Mouse (Mus musculus): Measurements from ENCODE around the gene Ccnj. TPM values are rescaled to one million over a fixed set of nuclear protein-coding genes. Genes with fewer than 3 reads are reported as not detected.

Ccnj gene
- total and polyA plus RNA-seq, 3 experiments, result 4.3 to 8.6 (median 4.7) TPM

GRCm38 (mm10) chr19:40849391-40849790, 18.3 kb downstream of the Ccnj start:
- H3K9ac ChIP-seq (ENCODE audit: insufficient read depth, low read depth), result no peak overlapping the region
- H3K4me1 ChIP-seq (ENCODE audit: control insufficient read depth in 1 of 2, insufficient read depth in 2 of 2), result peaks cover 0 to 4% of the 10 kb centered on the region in 2 experiments; a peak in 1 of 4 replicates
- no peaks in the 10 kb centered on the region for H3K9me3 ChIP-seq (replicated peaks; ENCODE audit: low read length)
- dilution Hi-C loops (cut with MboI; ENCODE audit: extremely low pct_ligation_motif_present, extremely low pct_unique_long_range_greater_than_20kb, low sequenced_read_pairs) (no loop called here), in situ Hi-C loops (cut with MboI; ENCODE audit: low pct_ligation_motif_present, low pct_unique_long_range_greater_than_20kb, low sequenced_read_pairs) (no loop called here)
- no peak overlapping the region for H3K4me3 ChIP-seq (replicated peaks in 1 of 3; ENCODE audit: low read depth in 2 of 3, low read length in 2 of 3, poor library complexity in 1 of 3)
- no peak for DNase-seq (ENCODE audit: extremely low read depth)
- H3K27ac ChIP-seq (ENCODE audit: insufficient read depth, low read depth), result no peak overlapping the region
- TF ChIP-seq POLR2AphosphoS2 (IDR thresholded peaks at IDR 0.05; ENCODE audit: low read depth, low read length), result no peak
- TF ChIP-seq TCF12 (IDR thresholded peaks at IDR 0.05; ENCODE audit: low read depth, low read length), result no peak
- no peak for TF ChIP-seq RCOR1 (conservative IDR thresholded peaks at IDR 0.05; ENCODE audit: low read depth, low read length)
- TF ChIP-seq CHD1 (IDR thresholded peaks at IDR 0.05; ENCODE audit: low read depth, low read length), result no peak
- no peaks in the 10 kb centered on the region for H3K27me3 ChIP-seq (replicated peaks)
- no peaks in the 10 kb centered on the region for H3K79me2 ChIP-seq (replicated peaks; ENCODE audit: control insufficient read depth, extremely low read depth, insufficient read depth, poor library complexity, severe bottlenecking)
- H3K4me2 ChIP-seq (ENCODE audit: insufficient read depth, low read depth, poor library complexity, severe bottlenecking), result no peak overlapping the region
- peaks cover 24 to 60% of the 10 kb centered on the region in 2 experiments for H3K36me3 ChIP-seq (replicated peaks in 1 of 2; ENCODE audit: control insufficient read depth in 1 of 2, insufficient read depth in 1 of 2, low read length in 1 of 2)

GRCm38 (mm10) chr19:40859555-40859954, 28.5 kb downstream of the Ccnj start:
- no peak overlapping the region for H3K4me2 ChIP-seq (ENCODE audit: insufficient read depth, low read depth, poor library complexity, severe bottlenecking)
- dilution Hi-C loops (cut with MboI; ENCODE audit: extremely low pct_ligation_motif_present, extremely low pct_unique_long_range_greater_than_20kb, low sequenced_read_pairs) (no loop called here), in situ Hi-C loops (cut with MboI; ENCODE audit: low pct_ligation_motif_present, low pct_unique_long_range_greater_than_20kb, low sequenced_read_pairs) (no loop called here)
- no peak overlapping the region for H3K27ac ChIP-seq (ENCODE audit: insufficient read depth, low read depth)
- 0 out of 4 replicates have a peak, but pooled peaks cover 0 to 2% of the 10 kb centered on the region in 2 experiments for H3K4me1 ChIP-seq (ENCODE audit: control insufficient read depth in 1 of 2, insufficient read depth in 2 of 2)
- TF ChIP-seq MAZ (IDR thresholded peaks at IDR 0.05; ENCODE audit: low read depth, low read length), result no peak
- TF ChIP-seq ELF1 (IDR thresholded peaks at IDR 0.05; ENCODE audit: low read depth, low read length), result no peak
- TF ChIP-seq POLR2A (IDR thresholded peaks at IDR 0.05; ENCODE audit: low read depth, low read length), result no peak
- TF ChIP-seq CHD2 (IDR thresholded peaks at IDR 0.05; ENCODE audit: low read length), result no peak
- DNase-seq (ENCODE audit: extremely low read depth), result no peak
- H3K9me3 ChIP-seq (replicated peaks; ENCODE audit: low read length), result peaks cover 6% of the 10 kb centered on the region
- H3K9ac ChIP-seq (ENCODE audit: insufficient read depth, low read depth), result no peak overlapping the region
- H3K4me3 ChIP-seq (replicated peaks in 1 of 3; ENCODE audit: low read depth in 2 of 3, low read length in 2 of 3, poor library complexity in 1 of 3), result no peak overlapping the region
- no peaks in the 10 kb centered on the region for H3K27me3 ChIP-seq (replicated peaks)
- no peaks in the 10 kb centered on the region for H3K36me3 ChIP-seq (replicated peaks in 1 of 2; ENCODE audit: control insufficient read depth in 1 of 2, insufficient read depth in 1 of 2, low read length in 1 of 2)
- H3K79me2 ChIP-seq (replicated peaks; ENCODE audit: control insufficient read depth, extremely low read depth, insufficient read depth, poor library complexity, severe bottlenecking), result no peaks in the 10 kb centered on the region

GRCm38 (mm10) chr19:40868284-40868683, 37.2 kb downstream of the Ccnj start:
- H3K9me3 ChIP-seq (replicated peaks; ENCODE audit: low read length), result peaks cover 2% of the 10 kb centered on the region
- TF ChIP-seq HCFC1 (IDR thresholded peaks at IDR 0.05; ENCODE audit: low read depth, low read length), result no peak
- no peak for TF ChIP-seq USF2 (conservative IDR thresholded peaks at IDR 0.05; ENCODE audit: low read depth, low read length)
- TF ChIP-seq POLR2AphosphoS2 (IDR thresholded peaks at IDR 0.05; ENCODE audit: low read depth, low read length), result no peak
- no peak for TF ChIP-seq MYC (IDR thresholded peaks at IDR 0.05; ENCODE audit: low read depth, low read length)
- no peak for TF ChIP-seq KAT2A (IDR thresholded peaks at IDR 0.05; ENCODE audit: insufficient replicate concordance, low read length)
- TF ChIP-seq ZMIZ1 (IDR thresholded peaks at IDR 0.05; ENCODE audit: low read depth, low read length), result no peak
- no peaks in the 10 kb centered on the region for H3K27me3 ChIP-seq (replicated peaks)
- H3K4me2 ChIP-seq (ENCODE audit: insufficient read depth, low read depth, poor library complexity, severe bottlenecking), result no peak overlapping the region
- DNase-seq (ENCODE audit: extremely low read depth), result no peak
- no peaks in the 10 kb centered on the region for H3K36me3 ChIP-seq (replicated peaks in 1 of 2; ENCODE audit: control insufficient read depth in 1 of 2, insufficient read depth in 1 of 2, low read length in 1 of 2)
- H3K79me2 ChIP-seq (replicated peaks; ENCODE audit: control insufficient read depth, extremely low read depth, insufficient read depth, poor library complexity, severe bottlenecking), result no peaks in the 10 kb centered on the region
- dilution Hi-C loops (cut with MboI; ENCODE audit: extremely low pct_ligation_motif_present, extremely low pct_unique_long_range_greater_than_20kb, low sequenced_read_pairs), result no loop called here
- no peak overlapping the region for H3K9ac ChIP-seq (ENCODE audit: insufficient read depth, low read depth)
- in situ Hi-C loops (cut with MboI; ENCODE audit: low pct_ligation_motif_present, low pct_unique_long_range_greater_than_20kb, low sequenced_read_pairs), result no loop called here
- H3K4me1 ChIP-seq (ENCODE audit: control insufficient read depth in 1 of 2, insufficient read depth in 2 of 2), result peaks cover 5 to 8% of the 10 kb centered on the region in 2 experiments; a peak in 3 of 4 replicates
- H3K4me3 ChIP-seq (replicated peaks in 1 of 3; ENCODE audit: low read depth in 2 of 3, low read length in 2 of 3, poor library complexity in 1 of 3), result no peak overlapping the region
- H3K27ac ChIP-seq (ENCODE audit: insufficient read depth, low read depth), result no peak overlapping the region
